Mouse (Mus musculus): ENCODE results near the gene Oasl1.

- TF ChIP-seq POLR2A (IDR thresholded peaks at IDR 0.05; ENCODE audit: low read depth, low read length) (no peak), CTCF (IDR thresholded peaks at IDR 0.05; ENCODE audit: extremely low read depth, insufficient read depth, insufficient read length, insufficient replicate concordance) (no peak)
These were observed 42.2 kb downstream of the Oasl1 start for GRCm38 (mm10) chr5:114964967-114965898.

Measured in spleen, adult 2 months (tissue).